Mouse (Mus musculus) embryo, embryonic 10.5 days (tissue): ENCODE measurements around the gene Srcin1.

Experiments
- DNase-seq: peaks from one replicate; pipeline ENCODE4 v3.0.0-alpha.2; 2015; ENCODE audit warnings: low spot score

Srcin1 gene

DNA sequence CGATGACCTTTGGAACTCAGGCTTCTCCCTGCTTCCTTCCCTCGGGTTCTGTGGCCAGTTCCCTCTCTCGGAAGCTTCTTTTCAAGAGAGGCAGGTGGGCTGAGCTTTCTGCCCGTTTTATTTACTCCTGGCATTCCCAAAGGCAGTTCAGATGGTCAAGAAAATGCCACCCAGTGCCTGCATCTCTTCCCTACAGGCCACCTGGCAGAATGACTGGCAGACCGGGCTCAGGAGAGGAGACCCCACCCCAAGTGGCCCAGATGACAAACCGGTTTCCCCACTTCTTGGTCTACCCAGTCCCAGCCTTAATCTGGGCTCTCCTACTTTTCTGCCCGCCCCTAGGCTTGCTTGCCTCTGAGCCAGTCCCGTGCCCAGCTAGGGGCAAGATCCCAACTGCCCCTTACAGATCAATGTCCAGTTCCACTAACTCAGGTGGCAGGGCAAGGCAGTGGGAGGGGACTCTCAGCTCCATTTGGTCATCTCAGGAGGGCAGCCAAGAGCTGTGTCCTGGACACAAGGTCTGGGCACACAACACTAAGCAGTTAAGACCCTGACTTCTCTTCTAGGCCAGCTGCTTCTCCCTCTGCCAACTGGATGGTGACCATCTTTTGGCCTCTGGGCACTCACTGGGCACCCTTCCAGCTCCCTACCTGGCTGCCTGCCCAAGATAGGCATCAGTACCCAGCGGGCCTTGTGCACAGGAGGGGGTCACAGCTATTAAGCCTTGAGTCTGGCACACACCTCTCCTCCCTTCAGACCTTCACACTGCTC lies at the start of gene Srcin1:
Gene Srcin1 (minus strand): TSS at position 51 of the 771 bp plus-strand sequence.
- DNase-seq, result no peak

DNA sequence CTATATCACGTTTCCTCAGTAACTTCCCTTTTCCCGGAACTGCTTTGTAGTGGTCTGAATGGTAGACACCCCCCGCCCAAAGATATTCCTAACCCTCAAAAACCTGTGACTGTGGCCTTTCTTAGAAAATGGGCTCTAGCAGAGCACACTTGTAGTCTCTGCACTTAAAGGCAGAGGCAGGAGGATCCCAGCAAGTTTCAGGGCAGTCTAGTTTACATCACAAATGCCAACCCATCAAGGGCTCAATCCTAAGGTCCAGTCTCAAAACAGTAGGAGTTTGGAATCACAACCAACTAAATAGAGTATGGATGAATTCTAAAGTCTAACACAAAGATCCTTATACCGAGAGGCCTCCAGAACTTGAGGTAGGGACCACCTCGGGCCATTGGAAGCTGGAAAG lies 49.6 kb upstream of the Srcin1 start:
- no peak for DNase-seq

DNA sequence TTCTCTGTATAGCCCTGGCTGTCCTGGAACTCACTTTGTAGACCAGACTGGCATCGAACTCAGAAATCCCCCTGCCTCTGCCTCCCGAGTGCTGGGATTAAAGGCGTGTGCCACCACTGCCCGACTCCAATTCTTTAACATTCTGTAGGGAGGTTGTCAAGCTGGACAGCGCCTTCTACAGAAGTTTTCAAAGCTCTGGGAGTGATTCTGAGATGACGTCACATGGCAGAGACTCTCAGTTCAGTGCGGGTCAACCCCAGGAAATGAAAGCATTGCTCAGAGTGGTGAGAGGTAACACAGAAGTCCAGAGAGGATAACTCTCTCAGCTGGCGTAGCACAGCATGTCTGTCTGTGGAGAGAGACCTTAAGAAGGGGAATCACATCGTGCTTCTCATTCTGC lies 47.2 kb upstream of the Srcin1 start:
- DNase-seq, result peak; percentile 23

DNA sequence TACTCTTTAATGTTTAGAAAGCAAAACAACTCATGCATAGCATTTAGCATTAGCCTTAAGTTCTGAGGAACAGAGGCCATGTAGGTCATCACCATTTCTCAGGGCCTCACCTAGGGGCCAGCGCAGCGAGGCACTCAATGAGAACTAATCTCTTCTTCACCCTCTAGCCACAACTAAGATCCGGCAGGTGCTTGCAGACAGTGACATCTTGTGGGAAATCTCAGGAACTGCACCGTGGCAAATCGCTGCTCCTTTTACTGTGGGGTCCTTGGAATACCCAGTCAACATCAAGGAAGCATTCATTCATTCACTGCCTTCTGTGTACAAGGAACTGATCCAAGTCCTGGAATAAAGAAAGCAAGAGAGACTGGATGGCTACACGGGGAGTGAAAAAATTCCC lies 46.5 kb upstream of the Srcin1 start:
- DNase-seq, result peak; percentile 88

DNA sequence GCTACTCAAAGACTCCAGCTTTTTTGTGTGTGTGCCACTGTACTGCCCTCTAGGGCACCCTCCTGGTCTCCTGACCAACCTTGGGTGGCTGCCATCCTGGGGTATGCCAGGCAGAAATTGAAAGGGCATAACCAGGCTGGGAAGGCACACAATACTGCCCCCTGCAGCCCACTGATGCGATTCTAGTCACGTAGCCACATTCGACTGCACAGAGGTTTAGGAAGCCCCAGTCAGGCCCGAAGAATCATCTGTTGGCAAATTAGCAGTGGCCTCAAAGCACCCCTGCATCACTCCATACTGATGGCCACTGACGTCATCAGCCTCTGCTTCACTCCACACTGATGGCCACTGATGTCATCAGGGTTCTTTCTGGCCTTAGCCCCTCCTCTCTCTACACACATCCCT lies 43.4 kb upstream of the Srcin1 start:
- DNase-seq, result peak; percentile 40

DNA sequence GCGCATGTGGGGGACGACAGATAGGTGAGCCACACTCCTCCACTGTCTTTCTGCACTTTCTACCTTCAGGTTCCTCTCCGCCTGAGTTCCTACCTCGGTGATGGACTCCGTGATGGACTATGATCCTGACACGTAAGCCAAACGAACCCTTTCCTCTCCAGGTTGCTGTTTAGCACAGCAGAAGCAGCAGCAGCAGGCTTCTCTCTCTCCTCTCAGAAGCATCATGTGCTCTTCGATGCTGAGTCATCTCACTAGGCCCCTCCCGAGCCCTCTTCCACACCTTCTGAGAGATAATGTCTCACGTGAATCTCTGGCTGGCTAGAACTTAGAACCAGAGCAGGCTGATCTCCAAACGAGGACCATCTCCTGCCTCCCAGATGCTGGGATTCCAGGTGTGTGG lies 42.4 kb upstream of the Srcin1 start:
- DNase-seq, result no peak

DNA sequence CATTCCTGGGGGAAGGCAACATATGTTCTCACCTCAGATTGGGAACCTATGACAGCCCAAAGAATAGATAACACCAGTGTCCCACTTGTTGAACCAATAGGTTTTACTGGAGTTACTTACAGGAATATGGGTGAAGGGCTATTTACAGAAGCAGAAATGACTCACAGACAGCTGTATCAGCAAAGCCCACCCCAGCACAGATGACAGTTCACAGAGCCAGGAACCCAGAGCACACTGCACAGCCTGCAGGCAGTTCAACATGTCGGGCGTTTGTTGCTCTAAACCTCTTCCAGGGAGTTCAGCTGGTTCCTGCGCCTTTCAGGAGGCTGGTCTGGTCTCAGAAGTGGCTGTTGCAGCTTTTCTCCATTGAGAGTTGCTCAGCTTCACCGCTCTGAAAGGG lies 39.3 kb upstream of the Srcin1 start:
- no peak for DNase-seq

DNA sequence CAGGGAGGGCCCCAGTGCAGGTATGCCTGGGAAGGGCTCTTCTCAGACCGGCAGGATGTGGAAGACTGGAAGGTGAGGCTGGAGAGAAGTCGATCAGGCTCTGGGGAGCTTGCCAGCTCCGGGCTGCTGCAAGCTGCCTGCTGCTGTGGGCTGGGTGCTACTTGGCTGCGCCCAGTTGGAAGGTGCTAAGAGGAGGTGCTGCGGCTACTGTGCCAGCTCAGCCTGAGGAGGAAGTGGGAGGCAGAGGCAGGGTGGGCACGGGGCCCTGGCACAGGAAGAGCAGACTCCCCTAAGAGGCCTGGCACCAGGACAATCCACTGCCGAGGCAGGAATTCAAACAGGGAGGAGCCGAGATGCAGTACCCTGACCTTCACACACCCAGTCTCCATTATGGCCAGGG lies 35.1 kb upstream of the Srcin1 start:
- no peak for DNase-seq

DNA sequence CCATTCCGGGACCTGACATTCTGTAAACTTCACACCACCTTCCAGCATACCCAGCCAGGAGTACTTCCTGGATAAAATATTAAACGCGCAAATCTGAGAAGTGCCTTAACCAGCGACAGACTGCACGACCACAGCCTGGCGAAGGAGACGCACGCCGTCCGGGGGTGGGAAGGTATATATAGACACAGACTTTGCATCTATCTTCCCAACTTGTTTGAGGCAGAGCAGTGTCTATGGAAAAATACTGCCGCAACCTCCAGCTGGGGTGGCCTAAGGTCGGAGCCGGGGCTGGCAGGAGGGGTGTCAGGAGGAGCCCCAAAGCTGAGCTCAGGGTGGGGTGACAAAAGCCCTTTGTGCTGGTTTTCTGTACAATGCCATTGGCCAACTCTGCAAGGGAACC lies 33.8 kb upstream of the Srcin1 start:
- no peak for DNase-seq

DNA sequence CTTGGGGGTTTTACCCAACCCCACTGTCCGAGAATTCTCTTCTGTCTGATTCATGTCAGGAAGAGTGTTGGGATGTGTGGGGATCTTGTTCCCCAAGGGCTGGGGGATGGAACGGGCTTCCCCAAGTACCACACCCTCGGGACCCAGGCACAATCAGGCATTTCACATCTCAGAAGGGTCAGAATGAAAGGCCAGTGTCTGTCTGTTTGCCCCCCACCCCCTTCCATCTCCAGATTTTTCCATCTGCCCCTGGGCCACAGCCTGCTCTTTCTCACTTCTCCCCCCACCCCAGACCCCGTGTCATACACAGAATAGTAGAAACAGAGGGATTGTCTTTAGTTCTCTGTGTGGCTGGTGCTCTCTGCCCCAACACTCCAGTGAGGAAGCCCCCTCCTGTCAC lies 32.9 kb upstream of the Srcin1 start:
- DNase-seq, result no peak

DNA sequence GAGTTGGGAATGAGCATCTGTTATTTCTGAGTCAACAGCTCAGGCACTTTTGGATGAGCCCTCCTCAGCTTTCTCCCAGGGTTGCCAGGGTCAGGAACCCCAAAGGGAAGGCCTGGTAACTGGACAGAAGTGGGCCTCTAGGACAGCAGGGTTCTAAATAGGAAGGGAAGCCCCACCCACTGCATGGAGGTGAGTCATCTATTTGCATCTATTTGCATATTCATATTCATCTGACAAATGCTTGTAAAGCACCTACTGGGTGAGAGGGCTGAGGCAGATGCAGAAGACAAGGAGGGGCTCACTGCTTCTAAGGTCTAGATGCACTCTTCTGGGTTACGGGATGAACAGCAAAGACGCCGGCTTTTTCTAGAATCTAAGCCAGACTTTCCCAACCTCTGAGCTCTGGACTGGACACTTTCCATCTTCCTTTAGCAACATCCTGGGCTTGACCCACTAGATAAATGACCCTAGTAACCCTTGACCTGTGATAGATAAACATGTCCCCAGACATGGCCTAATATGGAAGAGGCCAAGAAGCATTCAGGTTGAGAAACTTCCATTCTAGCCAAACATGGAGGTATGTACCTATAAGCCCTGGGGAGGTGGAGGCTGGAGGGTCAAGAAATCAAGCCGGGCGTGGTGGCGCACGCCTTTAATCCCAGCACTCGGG lies 31.2 kb upstream of the Srcin1 start:
- no peak for DNase-seq

DNA sequence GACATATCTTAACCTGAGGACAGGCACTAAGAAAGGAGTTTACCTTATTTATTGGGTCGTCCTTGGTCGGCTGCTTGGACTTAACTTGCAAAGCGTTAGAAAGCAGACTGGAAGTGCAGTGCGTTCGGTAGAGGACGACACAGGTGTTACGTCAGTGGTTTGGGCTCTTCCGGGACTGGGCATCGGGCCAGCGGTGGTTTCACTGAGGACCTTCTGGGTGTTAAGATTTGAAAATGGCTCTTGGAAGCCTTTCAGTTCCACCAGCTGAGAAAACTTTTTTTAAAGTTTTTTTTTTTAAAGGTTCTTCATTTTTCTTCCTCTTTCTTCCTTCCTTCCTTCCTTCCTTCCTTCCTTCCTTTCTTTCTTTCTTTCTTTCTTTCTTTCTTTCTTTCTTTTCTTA lies 27.9 kb upstream of the Srcin1 start:
- DNase-seq, result no peak

DNA sequence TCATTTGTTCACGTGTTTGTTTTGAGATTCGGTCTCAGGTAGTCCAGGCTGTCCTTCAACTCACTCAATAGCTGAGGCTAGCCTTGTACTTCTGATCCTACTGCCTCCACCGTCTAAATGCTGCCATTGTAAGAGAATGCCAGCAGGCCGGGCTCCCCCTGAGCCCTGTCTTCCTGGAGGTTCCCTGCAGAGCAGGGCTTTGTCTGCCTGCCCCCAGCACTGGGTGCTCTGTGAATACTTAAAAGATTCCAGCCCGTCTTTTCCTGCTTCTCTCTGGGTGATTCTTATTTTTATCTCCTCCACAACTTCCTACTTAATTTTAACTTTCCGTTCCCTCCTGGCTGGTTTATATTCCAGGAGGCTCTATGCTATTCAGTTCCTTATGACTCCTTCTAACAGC lies 26.2 kb upstream of the Srcin1 start:
- no peak for DNase-seq

DNA sequence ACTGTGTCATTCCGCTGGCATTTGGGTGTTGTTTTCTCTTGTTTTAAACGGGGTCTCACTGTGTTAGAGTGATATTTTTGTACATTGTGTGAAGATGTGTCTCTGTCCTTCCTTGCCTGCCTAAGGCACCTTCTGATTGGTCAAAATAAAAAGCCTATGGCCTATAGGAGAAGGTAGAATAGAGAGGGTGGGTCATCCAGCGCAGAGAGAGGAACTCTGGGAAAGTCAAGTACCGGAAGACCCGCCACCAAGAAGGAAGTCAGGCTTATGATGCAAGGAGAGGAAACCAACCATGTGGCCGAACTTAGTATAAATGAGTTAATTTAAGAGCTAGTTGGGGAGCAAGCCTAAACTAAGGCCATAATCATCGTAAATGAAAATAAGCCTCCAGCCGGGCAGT lies 23.1 kb upstream of the Srcin1 start:
- DNase-seq, result no peak

DNA sequence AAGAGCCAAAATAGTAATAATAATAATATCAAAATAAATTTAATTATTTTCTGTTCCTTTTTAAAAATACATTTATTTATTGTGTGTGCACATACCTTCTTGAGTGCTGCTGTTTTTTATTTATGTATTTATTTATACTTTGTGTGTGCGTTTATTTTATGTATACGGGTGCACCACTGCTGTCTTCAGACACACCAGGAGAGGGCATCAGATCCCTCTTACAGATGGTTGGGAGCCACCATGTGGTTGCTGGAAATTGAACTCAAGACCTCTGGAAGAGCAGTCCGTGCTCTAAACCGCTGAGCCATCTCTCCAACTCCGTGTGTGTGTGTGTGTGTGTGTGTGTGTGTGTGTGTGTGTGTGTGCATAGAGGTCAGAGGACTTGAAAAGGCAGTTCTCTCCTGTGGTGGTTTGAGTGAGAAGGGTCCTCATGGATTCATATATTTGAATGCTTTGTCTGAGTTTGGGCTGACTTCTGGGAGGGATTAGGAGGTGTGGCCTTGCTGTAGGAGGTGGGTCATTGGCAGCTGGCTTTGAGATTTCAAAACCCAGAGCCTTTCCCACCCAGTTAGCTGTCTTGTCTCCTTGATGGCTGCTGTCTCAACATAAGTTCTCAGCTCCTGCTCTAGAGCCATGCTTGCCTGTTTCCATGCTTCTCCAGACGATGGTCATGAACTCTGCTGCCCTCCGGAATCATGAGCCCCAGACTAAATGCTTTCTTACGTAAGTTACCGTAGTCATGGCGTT lies 22.1 kb upstream of the Srcin1 start:
- no peak for DNase-seq

DNA sequence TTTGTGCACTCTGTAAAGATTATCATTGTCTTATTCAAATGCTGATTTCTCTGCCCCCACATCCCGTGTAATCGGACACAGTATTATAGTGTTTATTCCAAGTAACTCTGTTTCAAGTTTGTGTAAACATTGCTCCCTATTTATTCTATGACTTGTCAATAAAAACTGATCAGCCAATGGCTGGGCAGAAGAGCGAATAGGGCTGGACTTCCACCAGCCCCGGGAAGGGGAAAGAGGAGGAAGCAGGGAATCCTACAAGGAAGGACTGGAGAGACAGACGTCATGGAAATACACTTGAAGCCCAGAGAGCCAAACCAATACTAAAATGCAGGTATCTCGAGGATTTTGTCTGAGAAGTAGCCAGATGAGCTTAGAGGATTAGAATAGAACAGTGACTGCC lies 18.1 kb upstream of the Srcin1 start:
- DNase-seq, result no peak

DNA sequence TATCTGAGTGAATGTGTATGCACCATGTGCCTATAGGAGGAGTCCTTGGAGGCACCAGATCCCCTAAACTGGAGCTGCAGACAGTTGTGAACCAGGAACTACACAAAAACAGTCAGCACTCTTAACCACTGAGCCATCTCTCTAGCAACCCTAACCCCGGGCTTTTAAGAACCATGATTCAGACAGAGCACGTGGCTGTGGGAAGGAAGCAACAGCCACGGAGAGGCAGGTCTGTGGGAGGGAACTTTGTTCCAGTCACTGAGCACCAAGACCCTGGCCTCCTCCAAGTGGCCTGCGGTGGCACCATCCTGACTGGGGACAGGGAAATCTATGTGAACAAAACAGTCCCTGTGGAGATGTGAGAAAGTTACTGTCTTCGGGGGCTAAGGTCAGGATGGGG lies 15.9 kb upstream of the Srcin1 start:
- DNase-seq, result no peak

DNA sequence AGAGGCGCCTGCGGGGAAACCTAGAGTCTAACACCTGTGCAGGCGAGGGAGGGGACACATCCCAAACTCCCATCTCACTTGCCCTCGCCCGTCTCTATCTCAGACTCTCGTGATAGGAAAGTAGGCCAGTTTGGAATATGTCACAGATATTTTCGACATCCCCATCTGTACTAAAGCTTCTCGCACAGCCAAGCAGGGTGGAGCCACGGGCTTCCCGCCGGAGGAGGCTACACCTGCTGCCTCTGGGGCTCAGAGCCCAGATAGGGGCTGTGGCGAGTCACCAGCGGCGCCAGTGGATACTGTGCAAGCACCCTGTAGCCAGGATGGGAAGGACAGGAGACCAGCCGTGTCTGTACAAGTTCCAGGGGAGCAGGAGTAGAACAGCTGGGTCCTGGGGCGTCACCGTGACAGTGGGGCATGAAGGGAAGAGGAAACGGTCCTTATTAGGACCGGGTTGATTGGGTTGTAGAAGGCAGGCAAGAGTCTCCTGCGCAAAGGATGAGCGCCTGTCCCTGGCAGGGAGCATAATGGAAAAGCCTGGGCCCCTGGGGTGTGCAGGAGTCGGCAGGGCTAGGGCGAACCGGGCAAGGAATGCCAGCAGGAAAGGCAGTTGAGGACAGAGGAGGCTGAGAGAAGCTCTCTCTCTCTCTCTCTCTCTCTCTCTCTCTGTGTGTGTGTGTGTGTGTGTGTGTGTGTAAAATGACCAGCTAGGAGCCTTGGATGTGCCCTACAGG lies 14.4 kb upstream of the Srcin1 start:
- no peak for DNase-seq

DNA sequence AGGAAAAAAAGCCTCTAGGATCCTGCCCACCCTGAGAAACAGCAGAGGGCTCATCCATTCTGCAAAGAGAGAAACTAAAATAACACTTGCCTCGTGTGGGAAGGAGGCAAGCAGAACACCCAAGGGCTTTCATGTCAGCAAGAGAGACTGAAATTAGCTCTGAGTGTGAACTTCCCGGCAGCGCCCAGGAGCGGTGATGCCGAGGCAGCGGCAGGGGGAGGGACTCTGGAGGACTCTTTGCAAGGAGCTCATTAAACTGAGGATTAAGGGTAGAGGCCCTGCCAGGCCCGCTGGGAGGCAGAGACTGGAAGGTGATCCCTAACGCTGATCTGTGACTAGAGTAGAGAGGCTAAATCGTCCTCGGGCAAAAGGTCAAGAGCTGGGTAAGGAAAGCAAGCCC lies 13.2 kb upstream of the Srcin1 start:
- peak; percentile 46 for DNase-seq

DNA sequence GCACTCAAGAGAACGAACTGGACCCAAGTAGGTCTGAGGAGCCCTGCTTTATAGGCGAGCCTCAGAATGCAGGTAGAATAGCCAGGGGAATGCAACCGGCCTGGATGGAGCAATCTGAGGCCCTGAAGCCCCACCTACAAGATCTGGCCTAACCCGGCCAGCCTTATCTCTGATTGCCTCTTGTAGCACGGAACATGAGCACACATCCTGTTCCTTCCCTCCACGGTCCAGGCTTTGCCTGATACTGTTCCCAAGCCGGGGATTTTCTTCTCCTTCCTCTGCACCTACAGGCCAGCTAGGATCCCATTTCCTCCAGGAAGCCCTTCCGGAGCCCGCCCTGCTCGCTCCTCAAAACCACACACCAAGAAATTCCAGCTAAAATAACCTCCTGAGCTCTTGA lies 9.9 kb upstream of the Srcin1 start:
- DNase-seq, result no peak

DNA sequence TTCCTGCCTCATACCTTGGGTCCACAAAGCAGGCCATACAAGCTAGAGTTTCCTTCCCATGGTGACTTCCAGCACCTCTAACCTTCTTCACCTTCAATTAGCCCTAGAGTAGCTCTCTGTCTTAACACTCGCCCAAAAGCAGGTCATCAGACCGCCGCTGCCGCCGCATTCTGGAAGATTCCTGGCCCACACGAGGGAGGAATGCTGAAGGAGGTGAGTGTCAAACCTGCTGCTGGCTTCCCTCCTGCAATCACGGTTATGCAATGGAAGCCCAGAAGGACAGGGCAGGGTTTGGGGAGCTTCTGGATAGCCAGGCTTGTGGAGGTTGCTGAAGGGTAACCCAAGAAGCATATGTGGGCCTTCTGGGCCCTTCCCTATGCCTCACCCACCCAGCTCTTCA lies 8.5 kb upstream of the Srcin1 start:
- DNase-seq, result no peak

DNA sequence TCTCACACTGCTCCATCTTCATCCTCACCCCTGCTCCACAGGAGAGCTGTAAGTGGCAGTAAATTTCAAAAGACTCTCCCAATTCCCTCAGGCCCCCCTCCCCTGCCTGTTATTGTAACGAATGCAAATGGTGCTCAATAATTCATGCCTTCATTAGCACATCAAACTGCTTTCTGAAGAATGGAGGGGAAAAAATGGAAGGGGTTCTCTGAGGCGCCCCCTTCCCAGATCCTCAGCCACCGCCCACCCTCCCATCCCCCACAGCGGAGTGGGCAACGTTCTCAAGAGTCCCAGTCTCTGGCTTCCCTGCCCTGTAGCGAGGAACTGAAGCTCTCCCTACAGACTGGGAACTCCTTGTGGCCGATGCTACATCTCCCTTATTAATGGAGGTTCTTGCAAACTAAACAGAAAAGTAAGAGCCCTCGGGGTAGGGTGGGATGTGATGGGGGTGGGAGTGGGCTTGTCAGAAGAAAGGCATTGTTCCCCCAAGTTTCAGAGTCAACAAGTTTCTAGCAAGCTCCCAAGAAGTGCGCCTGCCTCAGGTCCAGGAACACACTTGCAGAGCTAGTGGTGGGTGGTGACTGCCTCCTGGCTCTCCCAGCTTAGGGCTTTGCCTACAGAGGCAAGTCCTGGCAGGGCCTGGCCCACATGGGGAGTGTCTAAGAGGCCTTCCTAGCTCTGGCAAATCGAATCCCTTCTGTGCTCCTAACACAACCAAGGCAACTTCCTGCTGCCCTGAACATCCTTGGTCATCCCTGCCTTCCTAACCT lies 3.3 kb upstream of the Srcin1 start:
- DNase-seq, result no peak
